Mouse (Mus musculus): ENCODE measurements at regions not wholly inside any gene's neighbourhood (a gene's known extent, or its start where the extent isn't known, plus 50 kb on each side); places are given as distances from the start of the nearest gene placed in this dataset.

- Histone ChIP-seq H3K27ac (no peak overlapping the region), H3K4me1 (replicated peaks) (no peaks in the 10 kb centered on the region), H3K27me3 (no peaks in the 10 kb centered on the region), H3K36me3 (no peaks in the 10 kb centered on the region), H3K4me3 (replicated peaks) (no peak overlapping the region), H3K9ac (replicated peaks) (no peak overlapping the region), H3K9me3 (no peaks in the 10 kb centered on the region), H3K4me2 (no peak overlapping the region)
- 79% methylated on average over 3 of the region's 3 CpGs for WGBS
- no peak for ATAC-seq (ENCODE audit: insufficient number of reproducible peaks, insufficient read depth, low FRiP score, low TSS enrichment, low read depth)
Measured at GRCm38 (mm10) chr6:15865271-15865670, 144.8 kb downstream of the Mdfic start.

GRCm38 (mm10) chr6:15882288-15882903 lies 161.9 kb downstream of the Mdfic start:
- no peak overlapping the region for H3K9ac ChIP-seq (replicated peaks)
- no peak overlapping the region for H3K4me2 ChIP-seq
- no peak for ATAC-seq (ENCODE audit: insufficient number of reproducible peaks, insufficient read depth, low FRiP score, low TSS enrichment, low read depth)
- H3K9me3 ChIP-seq = no peaks in the 10 kb centered on the region
- no peak overlapping the region for H3K4me3 ChIP-seq (replicated peaks)
- 89% methylated on average over 5 of the region's 5 CpGs for WGBS
- H3K4me1 ChIP-seq (replicated peaks) = no peaks in the 10 kb centered on the region; the same call in 1 of the 2 replicates
- no peaks in the 10 kb centered on the region for H3K27me3 ChIP-seq
- H3K27ac ChIP-seq = no peak overlapping the region
- no peaks in the 10 kb centered on the region for H3K36me3 ChIP-seq

- H3K9me3 ChIP-seq = no peaks in the 10 kb centered on the region
- no peak overlapping the region for H3K4me3 ChIP-seq (replicated peaks)
- peaks cover 5% of the 10 kb centered on the region; the same call in 1 of the 2 replicates for H3K4me1 ChIP-seq (replicated peaks)
- no peak overlapping the region for H3K4me2 ChIP-seq
- no peaks in the 10 kb centered on the region for H3K27me3 ChIP-seq
- 86% methylated on average over 5 of the region's 5 CpGs for WGBS
- no peak overlapping the region for H3K9ac ChIP-seq (replicated peaks)
- H3K27ac ChIP-seq = no peak overlapping the region
- H3K36me3 ChIP-seq = no peaks in the 10 kb centered on the region
- no peak for ATAC-seq (ENCODE audit: insufficient number of reproducible peaks, insufficient read depth, low FRiP score, low TSS enrichment, low read depth)
Measured at GRCm38 (mm10) chr6:15893066-15893465, 172.6 kb downstream of the Mdfic start.

GRCm38 (mm10) chr6:15900495-15900894 lies 180.0 kb downstream of the Mdfic start:
- no peak overlapping the region for H3K27ac ChIP-seq
- ATAC-seq (ENCODE audit: insufficient number of reproducible peaks, insufficient read depth, low FRiP score, low TSS enrichment, low read depth) = no peak

DNA sequence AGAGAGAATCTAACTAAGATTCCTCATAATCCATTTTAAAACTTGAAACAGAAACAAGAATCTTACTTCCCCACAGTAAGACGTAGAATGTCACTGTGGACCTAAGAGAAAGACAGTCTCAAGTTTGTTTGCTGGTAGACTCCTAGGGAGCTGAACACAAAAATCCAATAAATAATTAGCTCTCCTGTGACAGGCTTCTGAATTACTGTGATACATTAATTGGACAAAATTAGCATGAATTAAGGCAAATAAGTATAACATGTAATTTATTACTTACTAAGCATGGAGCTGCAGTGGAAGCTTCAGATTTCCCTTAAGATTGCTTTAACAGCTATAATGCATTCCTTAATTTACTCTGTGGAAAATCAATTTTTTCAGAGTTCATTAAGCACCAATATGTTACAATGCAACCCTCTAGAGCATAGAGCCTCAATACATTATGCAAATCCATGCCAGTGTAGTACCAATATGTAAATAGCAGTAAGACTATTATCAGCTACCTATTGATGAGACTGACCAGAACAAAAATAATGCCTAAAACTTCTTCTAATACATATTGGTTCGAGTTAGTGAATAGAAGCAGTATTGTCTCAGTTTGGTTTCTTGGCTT lies 182.3 kb downstream of the Mdfic start:
- no peak for ATAC-seq (ENCODE audit: insufficient number of reproducible peaks, insufficient read depth, low FRiP score, low TSS enrichment, low read depth)
- H3K27ac ChIP-seq = no peak overlapping the region
- WGBS = 77% methylated on average over 2 of the region's 2 CpGs
- H3K36me3 ChIP-seq = no peaks in the 10 kb centered on the region
- H3K4me1 ChIP-seq (replicated peaks) = no peaks in the 10 kb centered on the region
- H3K4me2 ChIP-seq = no peak overlapping the region
- H3K9ac ChIP-seq (replicated peaks) = no peak overlapping the region
- no peak overlapping the region for H3K4me3 ChIP-seq (replicated peaks)
- H3K27me3 ChIP-seq = no peaks in the 10 kb centered on the region
- H3K9me3 ChIP-seq = no peaks in the 10 kb centered on the region

More at GRCm38 (mm10) chr6:15900495-15900894, 180.0 kb downstream of the Mdfic start:
- no peak overlapping the region for H3K4me3 ChIP-seq (replicated peaks)
- H3K9ac ChIP-seq (replicated peaks) = no peak overlapping the region
- no peaks in the 10 kb centered on the region for H3K4me1 ChIP-seq (replicated peaks)
- H3K9me3 ChIP-seq = no peaks in the 10 kb centered on the region
- no peak overlapping the region for H3K4me2 ChIP-seq
- no peaks in the 10 kb centered on the region for H3K27me3 ChIP-seq
- H3K36me3 ChIP-seq = no peaks in the 10 kb centered on the region

DNA sequence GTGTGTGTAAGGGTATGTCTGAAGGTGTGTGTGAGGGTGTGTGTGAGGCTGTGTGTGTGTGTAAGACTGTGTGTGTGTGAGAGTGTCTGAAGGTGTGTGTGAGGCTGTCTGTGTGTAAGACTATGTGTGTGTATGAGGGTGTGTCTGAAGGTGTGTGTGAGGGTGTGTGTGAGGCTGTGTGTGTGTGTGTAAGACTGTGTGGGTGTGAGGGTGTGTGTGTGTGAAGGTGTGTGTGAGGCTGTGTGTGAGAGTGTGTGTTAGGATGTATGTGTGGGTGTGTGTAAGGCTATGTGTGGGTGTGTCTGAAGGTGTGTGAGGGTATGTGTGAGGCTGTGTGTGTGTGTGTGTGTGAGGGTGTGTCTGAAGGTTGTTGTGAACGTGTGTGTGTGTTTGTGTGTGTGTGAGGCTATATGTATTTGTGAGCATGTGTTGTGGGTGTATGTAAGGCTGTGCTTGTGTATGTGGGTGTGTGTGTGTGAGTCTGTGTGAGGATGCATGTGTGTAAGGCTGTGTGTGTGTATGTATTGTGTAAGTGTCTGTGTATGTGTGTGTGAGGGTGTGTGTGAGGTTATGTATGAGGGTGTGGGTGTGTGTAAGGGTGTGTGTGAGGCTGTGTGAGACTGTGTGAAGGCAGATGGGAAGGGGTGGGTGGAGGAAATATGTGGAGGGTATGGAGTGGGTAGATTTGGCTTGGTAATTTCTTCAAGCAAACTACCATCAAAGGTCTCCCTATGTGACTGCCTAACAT lies 190.1 kb downstream of the Mdfic start:
- H3K27me3 ChIP-seq = no peaks in the 10 kb centered on the region
- H3K9ac ChIP-seq (replicated peaks) = no peak overlapping the region
- 58% methylated on average over 1 of the region's 1 CpGs for WGBS
- no peaks in the 10 kb centered on the region for H3K4me1 ChIP-seq (replicated peaks)
- ATAC-seq (ENCODE audit: insufficient number of reproducible peaks, insufficient read depth, low FRiP score, low TSS enrichment, low read depth) = peak; percentile 37; the same call in 1 of the 2 replicates
- H3K4me2 ChIP-seq = no peak overlapping the region
- no peaks in the 10 kb centered on the region for H3K9me3 ChIP-seq
- H3K36me3 ChIP-seq = no peaks in the 10 kb centered on the region
- no peak overlapping the region for H3K4me3 ChIP-seq (replicated peaks)
- no peak overlapping the region for H3K27ac ChIP-seq

- ATAC-seq (ENCODE audit: insufficient number of reproducible peaks, insufficient read depth, low FRiP score, low TSS enrichment, low read depth) = no peak
- H3K27ac ChIP-seq = no peak overlapping the region
- H3K9me3 ChIP-seq = no peaks in the 10 kb centered on the region
- no peaks in the 10 kb centered on the region for H3K4me1 ChIP-seq (replicated peaks)
- no peak overlapping the region for H3K9ac ChIP-seq (replicated peaks)
- no peaks in the 10 kb centered on the region for H3K36me3 ChIP-seq
- H3K4me2 ChIP-seq = no peak overlapping the region
- no peak overlapping the region for H3K4me3 ChIP-seq (replicated peaks)
- 79% methylated on average over 2 of the region's 2 CpGs for WGBS
- H3K27me3 ChIP-seq = no peaks in the 10 kb centered on the region
Measured at GRCm38 (mm10) chr6:15929650-15930049, 209.2 kb downstream of the Mdfic start.

GRCm38 (mm10) chr6:15950251-15950650 lies 229.8 kb downstream of the Mdfic start:
- no peaks in the 10 kb centered on the region for H3K36me3 ChIP-seq
- H3K4me1 ChIP-seq (replicated peaks) = no peaks in the 10 kb centered on the region
- H3K27me3 ChIP-seq = no peaks in the 10 kb centered on the region
- H3K27ac ChIP-seq = no peak overlapping the region
- no peaks in the 10 kb centered on the region for H3K9me3 ChIP-seq
- no peak overlapping the region for H3K4me2 ChIP-seq
- H3K9ac ChIP-seq (replicated peaks) = no peak overlapping the region
- ATAC-seq (ENCODE audit: insufficient number of reproducible peaks, insufficient read depth, low FRiP score, low TSS enrichment, low read depth) = no peak
- H3K4me3 ChIP-seq (replicated peaks) = no peak overlapping the region
- WGBS = 90% methylated on average over 2 of the region's 2 CpGs

GRCm38 (mm10) chr6:15987334-15987733 lies 266.9 kb downstream of the Mdfic start:
- Histone ChIP-seq H3K4me1 (replicated peaks) (peaks cover 8% of the 10 kb centered on the region; the same call in 1 of the 2 replicates), H3K9me3 (no peaks in the 10 kb centered on the region), H3K27me3 (no peaks in the 10 kb centered on the region), H3K9ac (replicated peaks) (no peak overlapping the region), H3K27ac (no peak overlapping the region), H3K36me3 (no peaks in the 10 kb centered on the region), H3K4me2 (no peak overlapping the region), H3K4me3 (replicated peaks) (no peak overlapping the region)
- ATAC-seq (ENCODE audit: insufficient number of reproducible peaks, insufficient read depth, low FRiP score, low TSS enrichment, low read depth) = peak; percentile 75; the same call in 1 of the 2 replicates
- WGBS = 13% methylated on average over 5 of the region's 5 CpGs

Data from limb, embryonic 12.5 days (tissue).